Mouse (Mus musculus) kidney, postnatal 14 days (tissue): ENCODE measurements around the gene Sycp1.
A peak's percentile ranks its signal among the peaks of the same experiment; 100 is the strongest.

Source experiments
- DNase-seq: peaks from one replicate; pipeline ENCODE4 v3.0.0; 2022; ENCODE audit warnings: mixed read lengths

Gene Sycp1

GRCm38 (mm10) chr3:102935451-102936354, at the start of gene Sycp1:
Sycp1 (minus strand) TSS chr3:102936100.
- no peak for DNase-seq

GRCm38 (mm10) chr3:102980349-102980736, 44.4 kb upstream of the Sycp1 start:
- no peak for DNase-seq

GRCm38 (mm10) chr3:102979550-102980348, 43.8 kb upstream of the Sycp1 start:
- DNase-seq, result no peak

GRCm38 (mm10) chr3:102976906-102977305, 41.0 kb upstream of the Sycp1 start:
- DNase-seq, result no peak

- no peak for DNase-seq
Observed at GRCm38 (mm10) chr3:102970508-102970907, 34.6 kb upstream of the Sycp1 start.

GRCm38 (mm10) chr3:102970067-102970466, 34.2 kb upstream of the Sycp1 start:
- DNase-seq, result no peak

GRCm38 (mm10) chr3:102964033-102964432, 28.1 kb upstream of the Sycp1 start, which contains the start of gene Nr1h5:
Nr1h5 (minus strand) TSS chr3:102964133.
- DNase-seq, result no peak

- no peak for DNase-seq
Observed at GRCm38 (mm10) chr3:102955596-102955995, 19.7 kb upstream of the Sycp1 start.

- DNase-seq, result no peak
Observed at GRCm38 (mm10) chr3:102955143-102955542, 19.2 kb upstream of the Sycp1 start.

GRCm38 (mm10) chr3:102954476-102954875, 18.6 kb upstream of the Sycp1 start:
- no peak for DNase-seq

GRCm38 (mm10) chr3:102946861-102947260, 11.0 kb upstream of the Sycp1 start:
- DNase-seq, result no peak

- DNase-seq, result no peak
Observed at GRCm38 (mm10) chr3:102946312-102946711, 10.4 kb upstream of the Sycp1 start.

- no peak for DNase-seq
Observed at GRCm38 (mm10) chr3:102938100-102938499, 2.2 kb upstream of the Sycp1 start.

- DNase-seq, result no peak
Observed at GRCm38 (mm10) chr3:102899136-102899535, 36.8 kb downstream of the Sycp1 start.

- DNase-seq, result no peak
Observed at GRCm38 (mm10) chr3:102880529-102880928, 55.4 kb downstream of the Sycp1 start.

- DNase-seq, result no peak
Observed at GRCm38 (mm10) chr3:102848661-102849060, 87.2 kb downstream of the Sycp1 start.

GRCm38 (mm10) chr3:102842386-102842785, 93.5 kb downstream of the Sycp1 start:
- DNase-seq, result no peak

GRCm38 (mm10) chr3:102803937-102804336, 132.0 kb downstream of the Sycp1 start:
- DNase-seq, result peak; percentile 71

- DNase-seq, result no peak
Observed at GRCm38 (mm10) chr3:102787369-102787768, 148.5 kb downstream of the Sycp1 start.

GRCm38 (mm10) chr3:102782618-102783017, 153.3 kb downstream of the Sycp1 start, which contains the start of gene Tshb:
Tshb (minus strand) TSS chr3:102782718.
- no peak for DNase-seq

- DNase-seq, result no peak
Observed at GRCm38 (mm10) chr3:102773018-102773417, 162.9 kb downstream of the Sycp1 start.
